Mouse (Mus musculus): Measurements from ENCODE around the gene Rsph6a. TPM values are rescaled to one million over a fixed set of nuclear protein-coding genes. Genes with fewer than 3 reads are reported as not detected.
A peak's percentile ranks its signal among the peaks of the same experiment; 100 is the strongest.

Gene Rsph6a
- polyA plus RNA-seq, 1 experiment from 2014 or later: not detected

- Histone ChIP-seq H3K4me3 (peak overlapping the region; percentile 84), H3K4me1 (peaks cover 28% of the 10 kb centered on the region), H3K9me3 (no peaks in the 10 kb centered on the region), H3K36me3 (no peaks in the 10 kb centered on the region), H3K9ac (0 out of 2 replicates have a peak overlapping the region, but pooled peaks have one; percentile 61), H3K4me2 (replicated peaks) (peak overlapping the region; percentile 93), H3K27ac (no peak overlapping the region), H3K27me3 (peaks cover 44% of the 10 kb centered on the region)
- 52% methylated on average over 18 of the region's 18 CpGs for WGBS
- ATAC-seq (ENCODE audit: low FRiP score, low read depth): no peak
Observed at GRCm38 (mm10) chr7:19022189-19022958, 32.1 kb upstream of the Rsph6a start.

DNA sequence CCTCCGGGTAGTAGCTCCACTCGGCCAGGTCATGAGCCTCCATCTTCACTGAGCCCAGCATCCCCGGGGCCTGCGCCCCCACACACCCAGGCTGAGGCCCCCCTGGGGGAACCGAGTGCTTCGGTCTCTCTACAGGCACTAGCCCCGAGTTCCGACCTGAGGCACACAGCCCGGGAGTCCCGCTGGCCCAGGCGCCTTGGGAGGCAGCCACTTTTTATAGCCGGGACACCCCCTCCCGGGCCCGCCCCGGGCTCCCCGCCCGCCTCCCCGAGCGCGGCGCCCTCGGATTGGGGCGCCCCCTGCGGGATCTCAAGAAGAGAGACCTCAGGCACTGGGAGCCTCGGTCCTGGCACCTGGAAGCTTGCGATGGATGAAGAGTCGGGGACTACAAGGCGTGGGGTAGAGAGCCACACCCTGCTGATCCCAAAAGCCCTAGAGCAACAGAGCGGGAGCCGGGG, 31.1 kb upstream of the Rsph6a start, which contains the start of gene Foxa3:
Foxa3 (minus strand) TSS at position 182 of the 458 bp plus-strand sequence.
- Histone ChIP-seq H3K4me1 (peaks cover 28% of the 10 kb centered on the region), H3K9me3 (no peaks in the 10 kb centered on the region), H3K4me2 (replicated peaks) (peak within 1 kb of the TSS; percentile 93), H3K9ac (peak within 1 kb of the TSS; percentile 97), H3K4me3 (peak within 1 kb of the TSS; percentile 84), H3K27ac (no peak within 1 kb of the TSS), H3K27me3 (peaks cover 44% of the 10 kb centered on the region), H3K36me3 (no peaks in the 10 kb centered on the region)
- 3% methylated on average over 26 of the region's 30 CpGs for WGBS
- peak; percentile 19 for ATAC-seq (ENCODE audit: low FRiP score, low read depth)

GRCm38 (mm10) chr7:19024096-19024506, 30.4 kb upstream of the Rsph6a start, which contains the start of gene Sympk:
Sympk (plus strand) TSS chr7:19024377.
- under 1% methylated on average over 40 of the region's 50 CpGs for WGBS
- H3K27ac ChIP-seq: 0 out of 2 replicates have a peak within 1 kb of the TSS, but pooled peaks have one; percentile 12
- peaks cover 28% of the 10 kb centered on the region for H3K4me1 ChIP-seq
- peak within 1 kb of the TSS; percentile 84 for H3K4me3 ChIP-seq
- ATAC-seq (ENCODE audit: low FRiP score, low read depth): peak; percentile 96
- peak within 1 kb of the TSS; percentile 93 for H3K4me2 ChIP-seq (replicated peaks)
- H3K36me3 ChIP-seq: peaks cover 7% of the 10 kb centered on the region
- H3K9me3 ChIP-seq: no peaks in the 10 kb centered on the region
- H3K27me3 ChIP-seq: peaks cover 44% of the 10 kb centered on the region
- H3K9ac ChIP-seq: peak within 1 kb of the TSS; percentile 97

DNA sequence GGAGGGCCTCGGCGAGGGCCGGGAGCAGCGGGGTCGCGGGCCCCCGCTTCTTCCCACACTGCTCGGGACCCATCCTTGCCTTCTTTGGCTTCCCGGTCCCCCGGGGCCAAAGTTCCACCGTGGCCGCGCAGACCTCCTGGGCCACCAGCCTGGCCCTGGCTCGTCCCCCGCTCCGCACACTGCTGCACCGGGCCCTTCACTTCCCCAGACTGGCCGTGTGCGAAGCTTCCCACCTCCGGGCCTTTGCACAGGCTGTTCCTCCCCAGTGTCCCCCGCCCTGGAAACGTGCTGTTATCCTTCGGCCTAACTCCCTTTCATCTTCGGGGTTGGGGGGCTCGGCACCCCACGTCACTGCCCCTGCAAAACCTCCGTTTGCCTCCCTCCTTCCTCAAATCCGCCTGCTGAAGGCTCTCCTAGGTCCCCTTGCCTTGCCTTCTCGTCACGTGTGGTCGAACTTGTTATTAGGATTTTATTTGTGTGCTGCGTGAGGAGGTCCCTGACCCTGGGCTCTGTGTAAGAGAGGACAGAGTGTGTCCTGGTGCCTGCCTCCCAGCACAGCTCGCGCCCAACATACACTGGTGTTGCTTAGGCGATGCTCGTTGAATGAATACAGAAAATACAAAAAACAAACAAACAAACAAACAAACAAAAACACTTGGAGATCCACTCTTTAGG, 29.8 kb upstream of the Rsph6a start:
- Histone ChIP-seq H3K36me3 (peaks cover 13% of the 10 kb centered on the region), H3K27ac (0 out of 2 replicates have a peak overlapping the region, but pooled peaks have one; percentile 12), H3K4me2 (replicated peaks) (peak overlapping the region; percentile 93), H3K27me3 (peaks cover 41% of the 10 kb centered on the region), H3K9ac (peak overlapping the region; percentile 97), H3K4me1 (peaks cover 28% of the 10 kb centered on the region), H3K4me3 (peak overlapping the region; percentile 84), H3K9me3 (no peaks in the 10 kb centered on the region)
- 1% methylated on average over 25 of the region's 36 CpGs for WGBS
- ATAC-seq (ENCODE audit: low FRiP score, low read depth): peak; percentile 52

- Histone ChIP-seq H3K9ac (no peak overlapping the region), H3K4me2 (replicated peaks) (no peak overlapping the region), H3K27me3 (peaks cover 9% of the 10 kb centered on the region), H3K4me3 (no peak overlapping the region), H3K9me3 (no peaks in the 10 kb centered on the region), H3K4me1 (peaks cover 22% of the 10 kb centered on the region), H3K36me3 (peaks cover 46% of the 10 kb centered on the region), H3K27ac (no peak overlapping the region)
- ATAC-seq (ENCODE audit: low FRiP score, low read depth): no peak
Observed at GRCm38 (mm10) chr7:19028067-19028466, 26.4 kb upstream of the Rsph6a start.

DNA sequence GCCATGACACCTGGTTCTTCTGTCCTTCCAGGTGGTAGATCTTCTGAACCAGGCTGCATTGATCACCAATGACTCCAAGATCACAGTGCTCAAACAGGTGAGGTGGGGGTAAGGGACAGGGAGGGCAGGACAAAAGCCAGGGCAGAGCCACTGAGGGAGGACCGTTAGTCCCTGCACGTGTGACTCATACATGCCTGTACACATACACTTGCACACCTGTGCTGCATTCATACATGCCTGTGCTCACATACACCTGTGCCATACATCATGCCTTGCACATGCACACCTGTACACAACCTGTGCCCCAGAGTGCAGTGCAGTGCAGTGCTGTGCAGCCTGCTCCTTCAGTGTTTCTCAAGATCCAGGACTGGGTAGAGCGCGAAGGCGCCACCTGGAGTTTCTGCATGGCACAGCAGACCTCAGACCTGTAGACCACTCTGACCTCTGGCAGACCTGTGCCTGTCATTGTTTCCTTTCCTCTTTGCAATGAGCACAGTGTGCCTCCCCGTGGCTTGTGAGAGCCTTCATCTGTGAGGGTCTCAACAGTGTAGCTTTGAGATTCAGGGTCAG, 25.3 kb upstream of the Rsph6a start:
- Histone ChIP-seq H3K9ac (no peak overlapping the region), H3K36me3 (peaks cover 54% of the 10 kb centered on the region), H3K4me2 (replicated peaks) (no peak overlapping the region), H3K27ac (no peak overlapping the region), H3K4me3 (no peak overlapping the region), H3K4me1 (peaks cover 14% of the 10 kb centered on the region), H3K27me3 (no peaks in the 10 kb centered on the region), H3K9me3 (no peaks in the 10 kb centered on the region)
- ATAC-seq (ENCODE audit: low FRiP score, low read depth): no peak; the same call in 1 of the 2 replicates
- 62% methylated on average over 6 of the region's 6 CpGs for WGBS

DNA sequence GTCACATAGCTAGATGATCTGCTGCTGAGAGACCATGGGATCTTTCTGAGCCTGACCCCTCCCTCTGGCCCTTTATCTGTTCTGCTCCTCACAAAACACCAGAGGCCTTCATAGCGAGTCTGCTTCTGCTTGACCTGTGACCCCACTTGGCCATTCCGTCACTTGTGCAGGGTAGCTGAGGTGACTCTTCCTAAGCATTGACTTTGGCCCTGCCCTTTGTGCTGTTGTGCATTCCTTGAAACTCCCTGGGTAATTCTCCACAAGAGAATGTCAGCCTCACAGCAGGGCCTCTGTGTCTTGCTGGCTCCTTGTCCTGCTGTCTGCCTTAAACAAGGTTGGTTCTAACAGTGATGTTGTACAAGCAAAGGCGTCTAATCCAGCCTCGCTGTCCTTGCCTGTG, 22.8 kb upstream of the Rsph6a start:
- peaks cover 79% of the 10 kb centered on the region for H3K36me3 ChIP-seq

DNA sequence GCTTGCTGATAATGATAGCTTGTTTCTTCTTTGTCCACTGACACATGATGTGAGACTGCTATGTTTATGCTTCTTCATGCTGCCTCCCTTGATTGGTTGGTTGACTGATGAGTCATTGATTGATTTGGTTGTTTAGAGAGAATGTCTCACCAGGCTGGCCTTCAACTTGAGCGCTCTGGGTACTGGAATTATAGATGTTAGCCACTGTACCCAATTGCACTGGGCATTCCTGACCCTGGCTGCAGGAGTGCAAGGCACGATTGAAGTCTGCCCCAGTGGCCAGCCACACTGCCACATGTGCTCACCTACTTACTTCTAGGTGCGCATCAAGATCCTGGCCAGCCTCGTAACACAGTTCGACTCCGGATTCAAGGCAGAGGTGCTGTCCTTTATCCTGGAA, 9.9 kb upstream of the Rsph6a start:
- 97% methylated on average over 6 of the region's 6 CpGs for WGBS
- H3K4me2 ChIP-seq (replicated peaks): no peak overlapping the region
- no peaks in the 10 kb centered on the region for H3K27me3 ChIP-seq
- H3K27ac ChIP-seq: no peak overlapping the region
- no peak overlapping the region for H3K4me3 ChIP-seq
- no peak for ATAC-seq (ENCODE audit: low FRiP score, low read depth)
- H3K4me1 ChIP-seq: no peaks in the 10 kb centered on the region
- H3K9me3 ChIP-seq: no peaks in the 10 kb centered on the region
- no peak overlapping the region for H3K9ac ChIP-seq
- peaks cover 100% of the 10 kb centered on the region for H3K36me3 ChIP-seq

More for the DNA sequence above, 22.8 kb upstream of the Rsph6a start:
- no peak for ATAC-seq (ENCODE audit: low FRiP score, low read depth)
- H3K27ac ChIP-seq: no peak overlapping the region
- no peak overlapping the region for H3K4me3 ChIP-seq
- H3K9me3 ChIP-seq: no peaks in the 10 kb centered on the region
- H3K27me3 ChIP-seq: no peaks in the 10 kb centered on the region
- no peak overlapping the region for H3K4me2 ChIP-seq (replicated peaks)
- no peaks in the 10 kb centered on the region for H3K4me1 ChIP-seq
- 84% methylated on average over 4 of the region's 4 CpGs for WGBS
- H3K9ac ChIP-seq: no peak overlapping the region

- Histone ChIP-seq H3K4me1 (no peaks in the 10 kb centered on the region), H3K9me3 (no peaks in the 10 kb centered on the region), H3K4me3 (no peak overlapping the region), H3K4me2 (replicated peaks) (no peak overlapping the region), H3K27ac (no peak overlapping the region), H3K27me3 (no peaks in the 10 kb centered on the region), H3K36me3 (peaks cover 100% of the 10 kb centered on the region), H3K9ac (no peak overlapping the region)
- 92% methylated on average over 11 of the region's 11 CpGs for WGBS
- ATAC-seq (ENCODE audit: low FRiP score, low read depth): no peak
Observed at GRCm38 (mm10) chr7:19046286-19047069, 8.0 kb upstream of the Rsph6a start.

GRCm38 (mm10) chr7:19048006-19048527, 6.4 kb upstream of the Rsph6a start:
- no peaks in the 10 kb centered on the region for H3K9me3 ChIP-seq
- no peak overlapping the region for H3K27ac ChIP-seq
- H3K4me2 ChIP-seq (replicated peaks): no peak overlapping the region
- no peaks in the 10 kb centered on the region for H3K27me3 ChIP-seq
- no peak overlapping the region for H3K9ac ChIP-seq
- H3K36me3 ChIP-seq: peaks cover 100% of the 10 kb centered on the region
- no peak for ATAC-seq (ENCODE audit: low FRiP score, low read depth)
- no peak overlapping the region for H3K4me3 ChIP-seq
- H3K4me1 ChIP-seq: no peaks in the 10 kb centered on the region
- 86% methylated on average over 14 of the region's 14 CpGs for WGBS

DNA sequence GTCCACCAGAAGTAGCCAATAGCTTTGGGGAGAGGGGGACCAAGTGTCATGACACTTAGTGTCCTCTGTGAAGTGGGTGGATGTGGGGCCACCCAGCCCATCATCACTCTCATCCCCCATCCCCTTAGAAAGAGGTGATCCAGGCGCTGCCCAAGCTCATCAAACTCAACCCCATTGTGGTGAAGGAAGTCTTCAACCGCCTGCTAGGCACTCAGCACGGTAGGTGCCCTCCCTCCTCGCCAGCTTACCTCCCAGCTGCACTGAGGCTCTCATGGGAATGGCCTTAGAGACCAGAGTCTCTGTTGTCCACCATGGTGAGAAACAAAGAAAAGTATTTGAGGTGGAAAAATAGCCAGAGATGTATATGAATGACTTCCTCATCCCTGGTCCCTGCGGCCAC, 5.2 kb upstream of the Rsph6a start:
- H3K4me1 ChIP-seq: peaks cover 5% of the 10 kb centered on the region
- H3K36me3 ChIP-seq: peaks cover 99% of the 10 kb centered on the region
- H3K4me3 ChIP-seq: no peak overlapping the region
- 93% methylated on average over 5 of the region's 5 CpGs for WGBS
- H3K9ac ChIP-seq: no peak overlapping the region
- no peak overlapping the region for H3K27ac ChIP-seq
- no peak overlapping the region for H3K4me2 ChIP-seq (replicated peaks)
- no peaks in the 10 kb centered on the region for H3K9me3 ChIP-seq
- no peak for ATAC-seq (ENCODE audit: low FRiP score, low read depth)
- no peaks in the 10 kb centered on the region for H3K27me3 ChIP-seq
